Mouse (Mus musculus) forebrain, embryonic 12.5 days (tissue): Measurements from ENCODE around the gene Eid1. TPM values are rescaled to one million over a fixed set of nuclear protein-coding genes. Genes with fewer than 3 reads are reported as not detected.

Experiments
- ATAC-seq: fragments of 200-750 bp; cut with Nextera tagmentation; 2 replicates; pipeline ENCODE4 v1.8.0; 2017; ENCODE audit warnings: moderate TSS enrichment; ENCODE audit not compliant: low FRiP score
- H3K27ac ChIP-seq: fragments of 300-500 bp; sonication (generic); 2 replicates; pipeline ENCODE4 v1.5.1; 2016; ENCODE audit warnings: mild to moderate bottlenecking
- H3K27me3 ChIP-seq: fragments of 300-500 bp; sonication (generic); 2 replicates; pipeline ENCODE4 v1.6.1; 2016; ENCODE audit warnings: mild to moderate bottlenecking
- H3K36me3 ChIP-seq: fragments of 300-500 bp; sonication (generic); replicated peaks from 2 replicates; pipeline ENCODE4 v1.6.1; 2016; ENCODE audit warnings: mild to moderate bottlenecking
- H3K4me1 ChIP-seq: fragments of 300-500 bp; sonication (generic); 2 replicates; pipeline ENCODE4 v1.6.1; 2016
- H3K4me2 ChIP-seq: fragments of 300-500 bp; sonication (generic); 2 replicates; pipeline ENCODE4 v1.6.1; 2016; ENCODE audit warnings: mild to moderate bottlenecking, moderate library complexity
- H3K4me3 ChIP-seq: fragments of 300-500 bp; sonication (generic); replicated peaks from 2 replicates; pipeline ENCODE4 v1.5.1; 2016; ENCODE audit warnings: mild to moderate bottlenecking
- H3K9ac ChIP-seq: fragments of 300-500 bp; sonication (generic); 2 replicates; pipeline ENCODE4 v1.6.1; 2016; ENCODE audit warnings: mild to moderate bottlenecking
- H3K9me3 ChIP-seq: fragments of 300-500 bp; sonication (generic); 2 replicates; pipeline ENCODE4 v1.6.1; 2016
- WGBS: fragments of 180-500 bp; shearing (Covaris S2); methylation state at CpG from one replicate; pipeline ENCODE4 v1.1.7; 2016; 5-methylcytosine and 5-hydroxymethylcytosine counted together
- polyA plus RNA-seq: library from polyadenylated mRNA; unstranded; fragments of >200 nt; fragmentation: Nextera tagmentation; extraction: Ambion mirVana; gene quantifications from 2 replicates; pipeline ENCODE4 v1.2.1, GENCODE M21; 2016

Gene Eid1
- polyA plus RNA-seq, 1 experiment from 2014 or later = 297 TPM

DNA sequence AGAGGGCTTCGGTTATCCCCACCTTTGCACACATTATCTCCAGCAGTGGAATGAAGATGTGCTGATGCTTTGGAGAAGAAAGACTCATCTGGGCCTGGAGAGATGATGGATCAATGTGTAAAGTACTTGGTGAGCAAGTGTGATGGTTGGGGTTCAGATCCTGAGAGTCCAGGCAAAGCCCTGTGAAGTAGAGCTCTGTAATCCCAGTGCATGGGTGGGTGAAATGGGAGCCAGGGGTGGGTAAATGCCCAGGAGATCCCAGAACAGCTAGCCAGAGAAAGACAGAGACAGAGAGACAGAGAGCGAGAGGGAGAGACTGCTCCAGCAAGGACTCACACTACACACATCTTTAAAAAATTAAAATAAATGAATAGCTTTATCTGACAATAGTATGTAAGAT is 19.6 kb upstream of the Eid1 start:
- no peak overlapping the region for H3K27ac ChIP-seq
- no peaks in the 10 kb centered on the region for H3K36me3 ChIP-seq
- H3K9me3 ChIP-seq = no peaks in the 10 kb centered on the region
- H3K4me1 ChIP-seq = no peaks in the 10 kb centered on the region
- no peak overlapping the region for H3K9ac ChIP-seq
- no peaks in the 10 kb centered on the region for H3K27me3 ChIP-seq
- no peak for ATAC-seq
- H3K4me3 ChIP-seq = no peak overlapping the region
- H3K4me2 ChIP-seq = no peak overlapping the region
- 93% methylated on average over 2 of the region's 2 CpGs for WGBS

DNA sequence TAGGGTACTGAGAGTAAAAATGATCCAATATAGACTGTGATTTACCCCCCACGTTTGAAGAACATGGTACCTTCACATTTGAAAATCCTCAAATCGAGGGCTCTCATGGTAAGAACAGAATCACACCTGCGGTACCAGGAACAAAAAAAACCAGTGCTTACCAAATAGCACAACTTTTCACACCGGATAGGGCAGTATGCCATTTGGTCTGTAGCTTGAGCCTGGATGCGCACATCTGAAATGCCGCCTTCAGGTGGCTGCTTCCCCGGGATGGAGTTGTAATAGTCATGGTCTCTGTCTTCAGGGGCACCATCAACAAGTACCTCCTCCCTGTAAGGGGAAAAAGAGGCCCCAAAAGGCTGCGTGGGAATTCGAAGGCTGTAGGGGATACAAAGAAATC is 17.5 kb upstream of the Eid1 start:
- Histone ChIP-seq H3K27ac (no peak overlapping the region), H3K9me3 (no peaks in the 10 kb centered on the region), H3K27me3 (0 out of 2 replicates have a peak, but pooled peaks cover 2% of the 10 kb centered on the region), H3K4me2 (no peak overlapping the region), H3K4me3 (no peak overlapping the region), H3K36me3 (no peaks in the 10 kb centered on the region), H3K4me1 (0 out of 2 replicates have a peak, but pooled peaks cover 2% of the 10 kb centered on the region), H3K9ac (no peak overlapping the region)
- WGBS = 92% methylated on average over 9 of the region's 9 CpGs
- ATAC-seq = no peak

DNA sequence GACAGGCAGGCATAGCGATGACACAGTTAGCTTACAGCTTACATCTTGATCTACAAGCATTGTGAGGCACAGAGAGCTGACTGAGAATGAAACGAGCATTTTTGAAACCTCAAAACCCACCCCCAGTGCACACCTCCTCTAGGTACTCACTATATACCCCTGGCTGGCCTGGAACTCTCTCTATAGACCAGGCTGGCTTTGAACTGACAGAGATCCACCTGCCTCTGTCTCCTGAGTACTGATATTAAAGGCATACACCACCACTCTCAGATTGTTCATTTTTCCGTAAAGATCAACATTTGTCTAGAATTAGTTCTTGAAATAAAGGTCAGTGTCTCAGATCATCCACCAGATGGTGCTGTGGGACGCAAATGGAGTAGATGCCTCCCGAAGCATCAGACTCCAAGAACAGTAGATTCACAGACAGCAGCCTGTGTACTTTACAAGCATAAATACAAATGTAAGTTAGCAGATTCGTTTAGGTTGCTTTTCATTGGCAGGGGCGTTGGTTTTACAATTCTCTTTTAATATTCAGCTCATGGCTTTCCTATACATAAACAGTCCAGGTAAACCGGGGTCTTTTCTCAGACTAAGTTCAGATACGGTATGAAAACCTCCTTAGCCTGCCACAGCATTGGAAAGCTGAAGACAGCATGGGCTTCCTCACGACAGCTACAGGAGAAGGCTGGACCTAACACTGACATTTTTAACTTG is 12.9 kb upstream of the Eid1 start:
- peak overlapping the region; percentile 48 for H3K4me2 ChIP-seq
- 0 out of 2 replicates have a peak, but pooled peaks cover 2% of the 10 kb centered on the region for H3K27me3 ChIP-seq
- peak; percentile 65; the same call in 1 of the 2 replicates for ATAC-seq
- H3K9ac ChIP-seq = 0 out of 2 replicates have a peak overlapping the region, but pooled peaks have one; percentile 33
- no peak overlapping the region for H3K27ac ChIP-seq
- no peaks in the 10 kb centered on the region for H3K9me3 ChIP-seq
- no peaks in the 10 kb centered on the region for H3K36me3 ChIP-seq
- peak overlapping the region; percentile 17 for H3K4me3 ChIP-seq
- WGBS = 17% methylated on average over 10 of the region's 10 CpGs
- H3K4me1 ChIP-seq = peaks cover 8% of the 10 kb centered on the region; the same call in 1 of the 2 replicates

DNA sequence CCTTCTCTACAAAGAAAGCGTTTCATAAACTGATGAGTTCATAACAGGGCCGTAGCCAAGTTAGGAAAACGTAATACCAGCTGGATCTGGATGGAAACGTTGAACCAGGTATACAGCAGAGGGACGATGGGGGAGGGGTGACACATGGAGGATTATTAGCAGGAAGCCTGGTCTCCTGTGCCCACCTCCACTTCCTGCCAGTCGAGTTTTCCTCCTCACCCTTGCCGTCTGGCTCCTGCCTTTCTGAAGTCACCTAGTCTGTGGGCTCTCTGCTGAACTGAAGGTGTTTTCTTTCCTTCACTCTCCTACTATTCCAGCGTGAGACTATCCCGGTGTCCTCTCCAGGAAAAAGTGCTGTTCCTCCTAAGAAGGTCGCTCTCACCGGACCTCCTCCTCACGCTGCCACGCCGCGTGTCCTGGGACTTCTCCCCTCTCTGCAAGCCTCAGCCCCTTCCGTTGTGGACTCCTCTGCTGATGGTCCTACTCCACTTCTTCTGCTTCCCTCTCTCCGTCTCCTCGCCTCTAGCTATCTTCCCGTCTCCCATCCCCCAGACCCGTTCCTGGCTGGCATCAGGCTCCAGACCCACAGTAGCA is 12.3 kb upstream of the Eid1 start:
- H3K4me2 ChIP-seq = peak overlapping the region; percentile 48
- WGBS = 45% methylated on average over 20 of the region's 20 CpGs
- peak overlapping the region; percentile 17 for H3K4me3 ChIP-seq
- no peaks in the 10 kb centered on the region for H3K9me3 ChIP-seq
- ATAC-seq = peak; percentile 49; the same call in 1 of the 2 replicates
- H3K27me3 ChIP-seq = 0 out of 2 replicates have a peak, but pooled peaks cover 2% of the 10 kb centered on the region
- H3K4me1 ChIP-seq = peaks cover 8% of the 10 kb centered on the region; the same call in 1 of the 2 replicates
- H3K27ac ChIP-seq = no peak overlapping the region
- no peaks in the 10 kb centered on the region for H3K36me3 ChIP-seq
- H3K9ac ChIP-seq = peak overlapping the region; percentile 33; the same call in 1 of the 2 replicates

DNA sequence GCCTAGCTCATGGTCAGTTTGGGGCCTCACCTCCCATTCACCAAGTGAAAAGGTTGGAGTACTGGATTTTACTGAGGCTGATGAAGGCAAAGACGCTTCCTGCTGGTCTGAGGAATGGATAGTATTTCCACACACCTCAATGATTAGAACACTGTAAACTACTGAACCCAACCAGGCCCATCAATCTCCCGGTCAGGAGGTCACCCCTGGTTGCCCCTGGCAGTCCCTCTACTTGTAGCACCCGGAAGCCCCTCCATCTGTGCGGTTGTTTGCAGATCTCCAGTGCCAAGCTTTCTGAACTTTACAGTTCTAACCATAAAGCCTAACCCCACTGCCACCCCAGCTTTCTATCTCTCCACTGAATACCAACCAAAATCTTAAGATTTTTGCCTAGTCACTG is 11.7 kb upstream of the Eid1 start:
- Histone ChIP-seq H3K27ac (no peak overlapping the region), H3K36me3 (no peaks in the 10 kb centered on the region), H3K4me3 (no peak overlapping the region), H3K4me1 (peaks cover 8% of the 10 kb centered on the region; the same call in 1 of the 2 replicates), H3K4me2 (peak overlapping the region; percentile 48), H3K27me3 (0 out of 2 replicates have a peak, but pooled peaks cover 2% of the 10 kb centered on the region), H3K9me3 (no peaks in the 10 kb centered on the region), H3K9ac (no peak overlapping the region)
- ATAC-seq = no peak
- WGBS = 75% methylated on average over 4 of the region's 4 CpGs

DNA sequence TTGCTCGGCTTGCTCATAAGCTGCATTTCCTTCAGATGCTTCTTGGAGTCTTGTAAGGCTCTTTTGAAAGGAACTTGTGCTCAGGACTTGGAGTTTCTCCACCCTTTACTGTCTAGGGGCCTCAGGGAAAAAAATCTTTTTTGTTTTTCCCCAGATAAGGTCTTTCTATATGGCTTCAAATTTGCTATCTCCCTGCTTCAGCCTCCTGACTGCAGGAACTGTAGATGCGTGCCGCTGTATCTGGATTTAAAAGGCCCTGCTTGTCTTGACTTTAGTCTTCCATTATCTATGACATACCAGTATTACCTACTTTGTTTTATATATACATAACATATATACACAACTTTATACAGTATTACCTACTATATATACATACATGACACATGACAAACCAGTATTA is 10.4 kb upstream of the Eid1 start:
- no peak overlapping the region for H3K4me2 ChIP-seq
- H3K27ac ChIP-seq = no peak overlapping the region
- no peak overlapping the region for H3K4me3 ChIP-seq
- ATAC-seq = no peak
- 96% methylated on average over 3 of the region's 3 CpGs for WGBS
- no peak overlapping the region for H3K9ac ChIP-seq
- H3K27me3 ChIP-seq = 0 out of 2 replicates have a peak, but pooled peaks cover 2% of the 10 kb centered on the region
- peaks cover 8% of the 10 kb centered on the region; the same call in 1 of the 2 replicates for H3K4me1 ChIP-seq
- no peaks in the 10 kb centered on the region for H3K9me3 ChIP-seq
- no peaks in the 10 kb centered on the region for H3K36me3 ChIP-seq

DNA sequence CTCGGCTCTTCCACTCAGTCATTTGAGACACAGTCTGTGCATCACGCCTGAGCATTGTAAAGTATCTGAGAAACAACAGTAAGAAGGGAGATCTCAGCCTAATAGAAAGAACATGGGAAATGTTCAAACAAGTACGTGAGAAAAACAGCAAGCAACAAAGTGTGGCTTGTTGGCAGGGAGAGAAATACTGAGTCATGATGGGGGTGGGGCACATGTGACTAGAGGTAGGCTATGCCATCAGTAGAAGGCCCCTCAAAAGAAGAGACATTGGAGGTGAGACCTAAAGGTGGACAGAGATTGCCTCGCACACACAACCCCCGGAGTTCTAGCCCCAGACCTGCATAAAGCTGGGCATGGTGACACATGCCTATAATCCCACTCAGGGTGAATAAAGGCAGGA is 7.7 kb upstream of the Eid1 start:
- Histone ChIP-seq H3K27me3 (0 out of 2 replicates have a peak, but pooled peaks cover 2% of the 10 kb centered on the region), H3K9ac (no peak overlapping the region), H3K27ac (no peak overlapping the region), H3K4me3 (no peak overlapping the region), H3K36me3 (no peaks in the 10 kb centered on the region), H3K9me3 (no peaks in the 10 kb centered on the region), H3K4me1 (peaks cover 8% of the 10 kb centered on the region; the same call in 1 of the 2 replicates), H3K4me2 (no peak overlapping the region)
- WGBS = 90% methylated on average over 5 of the region's 5 CpGs
- ATAC-seq = no peak

DNA sequence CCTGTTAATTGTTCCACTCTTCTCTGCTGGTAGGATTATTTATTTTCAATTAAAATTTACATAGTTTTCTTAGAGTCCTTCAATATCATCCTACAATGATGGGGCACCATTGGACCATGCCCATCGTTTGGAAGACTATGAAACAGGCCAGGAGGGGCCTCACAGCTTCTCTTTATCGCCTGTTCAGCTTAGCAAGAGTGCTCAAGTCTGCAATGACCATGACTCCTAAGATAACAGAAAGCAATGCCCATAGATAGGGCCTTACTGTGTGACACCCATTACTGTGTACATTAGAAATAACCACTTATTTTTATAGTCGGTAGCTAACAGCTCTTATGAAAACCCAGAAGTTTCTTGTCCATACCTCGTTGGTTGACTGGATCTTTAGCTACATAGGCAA is 7.0 kb upstream of the Eid1 start:
- H3K27me3 ChIP-seq = no peaks in the 10 kb centered on the region
- H3K36me3 ChIP-seq = no peaks in the 10 kb centered on the region
- H3K9ac ChIP-seq = no peak overlapping the region
- no peak overlapping the region for H3K4me2 ChIP-seq
- H3K27ac ChIP-seq = no peak overlapping the region
- WGBS = 81% methylated on average over 4 of the region's 4 CpGs
- no peaks in the 10 kb centered on the region for H3K9me3 ChIP-seq
- peaks cover under 1% of the 10 kb centered on the region; the same call in 1 of the 2 replicates for H3K4me1 ChIP-seq
- no peak overlapping the region for H3K4me3 ChIP-seq
- ATAC-seq = no peak

DNA sequence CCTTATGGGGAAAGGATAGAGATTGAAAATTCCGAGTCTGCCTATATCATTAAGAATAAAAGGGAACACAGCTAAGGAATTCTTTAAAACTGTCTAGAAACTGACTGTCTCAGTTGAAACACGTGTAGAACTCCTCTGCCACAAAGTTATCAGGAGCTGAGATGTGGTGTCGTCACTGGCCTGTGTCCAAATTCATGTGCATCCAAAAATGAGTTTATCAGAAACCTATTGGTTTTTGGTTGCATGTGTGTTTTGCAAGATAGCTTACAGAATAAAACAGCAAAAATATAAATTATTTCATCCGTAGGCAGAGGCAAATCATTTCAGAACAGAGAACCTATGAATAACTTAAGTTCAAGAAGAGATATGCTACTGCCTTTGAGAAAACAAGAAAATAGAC is 6.2 kb upstream of the Eid1 start:
- no peak for ATAC-seq
- WGBS = 82% methylated on average over 4 of the region's 4 CpGs
- no peaks in the 10 kb centered on the region for H3K4me1 ChIP-seq
- no peak overlapping the region for H3K27ac ChIP-seq
- no peak overlapping the region for H3K9ac ChIP-seq
- H3K36me3 ChIP-seq = no peaks in the 10 kb centered on the region
- no peak overlapping the region for H3K4me3 ChIP-seq
- H3K9me3 ChIP-seq = no peaks in the 10 kb centered on the region
- no peaks in the 10 kb centered on the region for H3K27me3 ChIP-seq
- H3K4me2 ChIP-seq = no peak overlapping the region

DNA sequence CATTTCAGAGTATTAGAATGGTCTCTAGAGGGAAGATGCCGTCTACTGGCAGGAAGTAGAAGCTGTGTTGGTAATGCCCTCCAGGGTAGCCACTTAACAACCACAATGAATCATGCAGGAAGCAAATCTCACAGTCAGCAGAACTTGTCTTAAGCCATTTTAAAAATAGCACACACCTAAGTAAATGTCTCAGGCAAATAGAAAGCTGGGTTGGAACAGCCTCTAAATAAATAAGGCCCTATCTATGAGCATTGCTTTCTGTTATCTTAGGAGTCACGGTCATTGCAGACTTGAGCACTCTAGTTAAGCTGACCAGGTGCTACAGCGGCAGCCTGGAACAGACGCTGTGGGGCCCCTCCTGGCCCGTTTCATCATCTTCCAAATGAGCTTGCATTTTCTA is 5.7 kb upstream of the Eid1 start:
- Histone ChIP-seq H3K27me3 (no peaks in the 10 kb centered on the region), H3K4me3 (no peak overlapping the region), H3K27ac (no peak overlapping the region), H3K4me1 (no peaks in the 10 kb centered on the region), H3K36me3 (no peaks in the 10 kb centered on the region), H3K4me2 (no peak overlapping the region), H3K9ac (no peak overlapping the region), H3K9me3 (no peaks in the 10 kb centered on the region)
- WGBS = 82% methylated on average over 5 of the region's 5 CpGs
- no peak for ATAC-seq

DNA sequence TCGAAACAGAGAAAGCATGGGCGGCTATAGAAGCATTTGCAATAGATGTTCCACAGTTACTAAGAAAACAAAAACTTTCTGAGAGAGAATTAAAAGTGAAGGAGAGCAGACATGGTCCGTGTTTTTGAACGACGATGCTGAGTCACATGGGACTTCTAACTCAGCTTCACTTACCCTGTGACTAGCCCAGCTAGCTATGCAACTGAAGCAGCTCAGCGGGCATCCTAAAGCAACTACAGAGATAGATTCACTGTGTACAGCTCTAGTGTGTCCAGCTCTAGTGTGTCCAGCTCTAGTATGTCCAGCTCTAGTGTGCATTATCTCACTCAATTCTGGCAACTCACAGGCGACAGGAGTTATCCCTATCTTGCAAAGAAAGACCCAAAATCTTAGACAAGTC is 5.2 kb upstream of the Eid1 start:
- Histone ChIP-seq H3K27me3 (no peaks in the 10 kb centered on the region), H3K4me2 (no peak overlapping the region), H3K27ac (no peak overlapping the region), H3K9ac (no peak overlapping the region), H3K9me3 (no peaks in the 10 kb centered on the region), H3K4me1 (no peaks in the 10 kb centered on the region), H3K4me3 (no peak overlapping the region), H3K36me3 (no peaks in the 10 kb centered on the region)
- WGBS = 91% methylated on average over 7 of the region's 7 CpGs
- no peak for ATAC-seq

DNA sequence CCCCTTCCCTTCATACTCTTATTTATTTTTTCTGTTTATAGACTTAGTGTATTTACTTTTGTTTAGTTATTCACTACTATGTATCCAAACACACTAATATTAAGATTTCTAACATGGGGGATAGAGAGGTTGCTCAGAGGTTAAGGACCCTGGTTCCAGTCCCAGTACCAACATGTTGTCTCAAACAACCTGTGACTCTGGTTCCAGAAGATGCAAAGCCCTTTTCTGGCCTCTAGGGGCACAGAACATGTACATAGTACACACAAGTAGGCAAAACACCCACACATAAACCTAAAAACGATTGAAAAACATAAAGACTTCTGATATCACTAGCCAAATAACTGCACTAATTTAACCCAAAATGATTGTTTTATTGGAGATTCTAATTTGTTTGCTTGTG is 2.0 kb upstream of the Eid1 start:
- no peaks in the 10 kb centered on the region for H3K9me3 ChIP-seq
- no peaks in the 10 kb centered on the region for H3K27me3 ChIP-seq
- WGBS = 50% methylated on average over 1 of the region's 1 CpGs
- no peak for ATAC-seq
- H3K4me3 ChIP-seq = no peak overlapping the region
- H3K27ac ChIP-seq = no peak overlapping the region
- H3K4me2 ChIP-seq = no peak overlapping the region
- no peaks in the 10 kb centered on the region for H3K36me3 ChIP-seq
- no peak overlapping the region for H3K9ac ChIP-seq
- peaks cover 11% of the 10 kb centered on the region for H3K4me1 ChIP-seq
